12 mouse cellular contexts compared by ENCODE assay signal in genomic region chr9:45268079-45268478, GRCm38 (mm10). TPM values are rescaled to one million over a fixed set of nuclear protein-coding genes. Genes with fewer than 3 reads are reported as not detected.
DNase-seq lines count a peak whose midpoint lies in the region; ATAC-seq and TF ChIP-seq lines count a peak whose summit lies in the region.
"Had no signal": no experiment of that assay in that cellular context is flagged by ENCODE, and none has a peak within 500 bp of the region (broad histone marks: within the 10 kb centered on the region; RNA-seq: fewer than 3 reads in every experiment).

No protein-coding gene starts in this region.

- H3K9ac ChIP-seq in heart, embryonic 13.5 days, result 0 out of 2 replicates have a peak overlapping the region, but pooled peaks have one; percentile 71
- no peak overlapping the region for H3K9ac ChIP-seq in stomach, embryonic 15.5 days
- H3K9ac ChIP-seq in stomach, postnatal 0 days (ENCODE audit: low read length), result no peak overlapping the region
- no peak overlapping the region for H3K9ac ChIP-seq in liver, embryonic 16.5 days (ENCODE audit: low read depth, low read length)

- 55% methylated on average over 4 of the region's 4 CpGs for WGBS in heart, embryonic 13.5 days
- WGBS in stomach, embryonic 15.5 days, result 69% methylated on average over 4 of the region's 4 CpGs
- 57% methylated on average over 4 of the region's 4 CpGs for WGBS in stomach, postnatal 0 days
- WGBS in liver, embryonic 16.5 days (ENCODE audit: insufficient replicate concordance), result 14% methylated on average over 4 of the region's 4 CpGs

- ATAC-seq in heart, embryonic 13.5 days (ENCODE audit: extremely low read depth, insufficient number of reproducible peaks, low FRiP score, low TSS enrichment), result no peak
- ATAC-seq in stomach, embryonic 15.5 days (ENCODE audit: insufficient read depth, low FRiP score, low read depth), result no peak
- ATAC-seq in stomach, postnatal 0 days (ENCODE audit: low FRiP score, low TSS enrichment), result no peak
- ATAC-seq in liver, embryonic 16.5 days (ENCODE audit: low read depth), result no peak

- no peak overlapping the region for H3K4me2 ChIP-seq in heart, embryonic 13.5 days
- no peak overlapping the region for H3K4me2 ChIP-seq in stomach, embryonic 15.5 days
- H3K4me2 ChIP-seq in stomach, postnatal 0 days (replicated peaks; ENCODE audit: low read depth), result no peak overlapping the region
- no peak overlapping the region for H3K4me2 ChIP-seq in liver, embryonic 16.5 days (ENCODE audit: low read depth, low read length)

- intact Hi-C loops in heart, postnatal 36 days (cut with DNase I), result no loop called here

- no peak for DNase-seq in heart, postnatal 36 days
- DNase-seq in stomach, postnatal 0 days (ENCODE audit: low spot score), result no peak
- peak; percentile 34 for DNase-seq in thymus, postnatal 4 days
- no peak for DNase-seq in spleen, postnatal 4 days (ENCODE audit: low spot score in 2 of 2)
- DNase-seq in ovary, postnatal 36 days (ENCODE audit: low spot score), result no peak
- DNase-seq: adrenal gland, postnatal 14 days; kidney, postnatal 14 days had no signal

- TF ChIP-seq CTCF in stomach, postnatal 0 days (IDR thresholded peaks at IDR 0.05; ENCODE audit: low read depth), result no peak

- peaks cover 7% of the 10 kb centered on the region; the same call in 1 of the 2 replicates for H3K4me1 ChIP-seq in heart, embryonic 13.5 days
- 0 out of 2 replicates have a peak, but pooled peaks cover 2% of the 10 kb centered on the region for H3K4me1 ChIP-seq in stomach, embryonic 15.5 days
- no peaks in the 10 kb centered on the region for H3K4me1 ChIP-seq in stomach, postnatal 0 days (replicated peaks; ENCODE audit: control insufficient read depth, insufficient read depth)
- no peaks in the 10 kb centered on the region for H3K4me1 ChIP-seq in liver, embryonic 16.5 days (ENCODE audit: control insufficient read depth, low read depth, low read length)
- H3K4me1 ChIP-seq: embryonic facial prominence, embryonic 12.5 days had no signal

- peaks cover 79% of the 10 kb centered on the region for H3K27me3 ChIP-seq in heart, embryonic 13.5 days (replicated peaks)
- H3K27me3 ChIP-seq in stomach, embryonic 15.5 days (replicated peaks), result peaks cover 18% of the 10 kb centered on the region
- peaks cover 3% of the 10 kb centered on the region; the same call in 1 of the 2 replicates for H3K27me3 ChIP-seq in stomach, postnatal 0 days (ENCODE audit: control insufficient read depth, insufficient read depth, low read length)
- peaks cover 23% of the 10 kb centered on the region; the same call in 1 of the 2 replicates for H3K27me3 ChIP-seq in liver, embryonic 16.5 days (ENCODE audit: control insufficient read depth, insufficient read depth, low read depth, low read length)

- no peak for TF ChIP-seq EP300 in stomach, postnatal 0 days (optimal IDR thresholded peaks at IDR 0.05)

- H3K27ac ChIP-seq in heart, embryonic 13.5 days (replicated peaks), result no peak overlapping the region
- H3K27ac ChIP-seq in stomach, embryonic 15.5 days, result no peak overlapping the region
- no peak overlapping the region for H3K27ac ChIP-seq in stomach, postnatal 0 days (replicated peaks)
- H3K27ac ChIP-seq in liver, embryonic 16.5 days (ENCODE audit: low read length), result no peak overlapping the region; the same call in 1 of the 2 replicates
- H3K27ac ChIP-seq: embryonic facial prominence, embryonic 12.5 days; neural tube, embryonic 12.5 days had no signal

- H3K36me3 ChIP-seq in heart, embryonic 13.5 days, result no peaks in the 10 kb centered on the region
- no peaks in the 10 kb centered on the region for H3K36me3 ChIP-seq in stomach, embryonic 15.5 days
- no peaks in the 10 kb centered on the region for H3K36me3 ChIP-seq in stomach, postnatal 0 days (ENCODE audit: control insufficient read depth, insufficient read depth, low read length)
- H3K36me3 ChIP-seq in liver, embryonic 16.5 days (ENCODE audit: control insufficient read depth, insufficient read depth), result no peaks in the 10 kb centered on the region
- H3K36me3 ChIP-seq: embryonic facial prominence, embryonic 12.5 days; neural tube, embryonic 12.5 days had no signal

- no peak overlapping the region for H3K4me3 ChIP-seq in heart, embryonic 13.5 days
- peak overlapping the region; percentile 38; the same call in 1 of the 2 replicates for H3K4me3 ChIP-seq in stomach, embryonic 15.5 days (replicated peaks)
- no peak overlapping the region for H3K4me3 ChIP-seq in stomach, postnatal 0 days (ENCODE audit: low read depth, low read length)
- H3K4me3 ChIP-seq in liver, embryonic 16.5 days (ENCODE audit: low read depth, low read length), result peak overlapping the region; percentile 41

- H3K9me3 ChIP-seq in heart, embryonic 13.5 days, result no peaks in the 10 kb centered on the region
- H3K9me3 ChIP-seq in stomach, embryonic 15.5 days, result no peaks in the 10 kb centered on the region
- no peaks in the 10 kb centered on the region for H3K9me3 ChIP-seq in stomach, postnatal 0 days (ENCODE audit: control insufficient read depth, low read length)
- H3K9me3 ChIP-seq in liver, embryonic 16.5 days (replicated peaks; ENCODE audit: control insufficient read depth, low read length), result no peaks in the 10 kb centered on the region
- H3K9me3 ChIP-seq: embryonic facial prominence, embryonic 12.5 days; neural tube, embryonic 12.5 days had no signal

RNA-seq across cellular contexts. Expression of gene Il10ra, which starts 0.9 kb away (rescaled TPM):
- polyA plus RNA-seq in heart, embryonic 13.5 days (2015; fragmentation: Nextera tagmentation; extraction: Ambion mirVana), result 0.55 and 0.62 TPM in 2 replicates
- 1 to 10 TPM; 1.7 to 2.4 TPM for total RNA-seq in heart, postnatal 36 days (2021)
- polyA plus RNA-seq in stomach, embryonic 15.5 days (2015; fragmentation: Nextera tagmentation; extraction: Ambion mirVana), result 1.7 TPM in 2 replicates
- 1.0 and 1.1 TPM in 2 replicates for polyA plus RNA-seq in stomach, postnatal 0 days (2015; fragmentation: Nextera tagmentation; extraction: Ambion mirVana)
- 1.9 and 2.7 TPM in 2 replicates for polyA plus RNA-seq in liver, embryonic 16.5 days (2015; fragmentation: Nextera tagmentation; extraction: Ambion mirVana)

RNA-seq across cellular contexts. Expression of gene Tmprss13, which starts 50.8 kb away (rescaled TPM):
- polyA plus RNA-seq in heart, embryonic 13.5 days (2015; fragmentation: Nextera tagmentation; extraction: Ambion mirVana), result 0.14 TPM in 1 of 2 replicates, not detected in the other
- total RNA-seq in heart, postnatal 36 days (2021), result 1 to 10 TPM; 2.4 to 3.6 TPM
- polyA plus RNA-seq in stomach, embryonic 15.5 days (2015; fragmentation: Nextera tagmentation; extraction: Ambion mirVana), result 3.4 and 6.0 TPM in 2 replicates
- 33.1 and 33.6 TPM in 2 replicates for polyA plus RNA-seq in stomach, postnatal 0 days (2015; fragmentation: Nextera tagmentation; extraction: Ambion mirVana)
- polyA plus RNA-seq in liver, embryonic 16.5 days (2015; fragmentation: Nextera tagmentation; extraction: Ambion mirVana), result not detected in 2 replicates

Comparison
In these comparisons a context has a peak if more than half of its experiments do, and no peak if none do; other contexts are left out.
1. H3K4me3 ChIP-seq: peak in stomach, embryonic 15.5 days (single experiment) and liver, embryonic 16.5 days (single experiment); none in heart, embryonic 13.5 days (single experiment) and stomach, postnatal 0 days (single experiment).